Mouse (Mus musculus) C2C12 (cell line): ENCODE measurements around the gene Usp17lb. TPM values are rescaled to one million over a fixed set of nuclear protein-coding genes. Genes with fewer than 3 reads are reported as not detected.
A peak's percentile ranks its signal among the peaks of the same experiment; 100 is the strongest.
"Not testable (repeated sequence)": the region's sequence is repeated elsewhere in the genome, so short reads cannot be mapped to it uniquely, and the experiment has no call there.

ENCODE experiments used
- H3K27me3 ChIP-seq: one replicate; pipeline ENCODE4 v1.6.1; 2011; ENCODE audit not compliant: control insufficient read depth, insufficient read depth, insufficient read length
- H3K36me3 ChIP-seq: one replicate; pipeline ENCODE4 v1.6.1; 2011; ENCODE audit not compliant: control insufficient read depth, insufficient read depth
- H3K4me3 ChIP-seq: one replicate; pipeline ENCODE4 v1.5.1; 2011; ENCODE audit warnings: mild to moderate bottlenecking, control low read depth; ENCODE audit not compliant: poor library complexity, insufficient read depth, severe bottlenecking
- H3K79me2 ChIP-seq: one replicate; pipeline ENCODE4 v1.6.1; 2011; ENCODE audit not compliant: control insufficient read depth, insufficient read depth
- H3K79me3 ChIP-seq: one replicate; pipeline ENCODE4 v1.6.1; 2011; ENCODE audit warnings: low read depth, control low read depth
- H3ac ChIP-seq: one replicate; pipeline ENCODE3; 2011; ENCODE audit warnings: low read depth; ENCODE audit not compliant: control insufficient read depth, insufficient read length
- CEBPB ChIP-seq: IDR thresholded peaks from one replicate; pipeline ENCODE4 v1.6.1; 2011; ENCODE audit warnings: low read depth, mild to moderate bottlenecking, control low read depth, moderate library complexity
- CTCF ChIP-seq: IDR thresholded peaks from one replicate; pipeline ENCODE4 v1.5.1; 2011; ENCODE audit not compliant: control insufficient read depth, insufficient read depth, insufficient read length
- FOSL1 ChIP-seq: IDR thresholded peaks from one replicate; pipeline ENCODE4 v1.8.0; 2011; ENCODE audit warnings: mild to moderate bottlenecking, low read length; ENCODE audit not compliant: poor library complexity, insufficient read depth, severe bottlenecking
- MAX ChIP-seq: IDR thresholded peaks from one replicate; pipeline ENCODE4 v1.6.1; 2011; ENCODE audit warnings: mild to moderate bottlenecking, control low read depth
- MYOD1 ChIP-seq: IDR thresholded peaks from one replicate; pipeline ENCODE4 v1.6.1; 2011; ENCODE audit warnings: low read depth; ENCODE audit not compliant: control insufficient read depth, insufficient read length
- MYOG ChIP-seq: IDR thresholded peaks from one replicate; pipeline ENCODE4 v1.6.1; 2011; ENCODE audit not compliant: control insufficient read depth, insufficient read length; ENCODE audit errors: extremely low read depth
- USF1 ChIP-seq: IDR thresholded peaks from one replicate; pipeline ENCODE4 v1.6.1; 2011; ENCODE audit warnings: low read depth, mild to moderate bottlenecking, control low read depth, moderate library complexity
- polyA plus RNA-seq: library from polyadenylated mRNA; unstranded; fragments of >200 nt; fragmentation: generic; extraction: Trizol; gene quantifications from one replicate; pipeline ENCODE4 v1.2.1, GENCODE M21; 2012; ENCODE audit warnings: missing spikeins

The Usp17lb gene
- polyA plus RNA-seq, 1 experiment = 0.25 TPM

GRCm38 (mm10) chr7:104843731-104844287 lies 1.4 kb upstream of the Usp17lb start:
- Histone ChIP-seq H3ac (no peak overlapping the region), H3K27me3 (no peaks in the 10 kb centered on the region), H3K79me3 (no peaks in the 10 kb centered on the region), H3K36me3 (no peaks in the 10 kb centered on the region), H3K79me2 (no peaks in the 10 kb centered on the region), H3K4me3 (no peak overlapping the region)
- TF ChIP-seq FOSL1 = no peak
- TF ChIP-seq CEBPB = peak; percentile 70

GRCm38 (mm10) chr7:104810335-104810734 lies 32.1 kb downstream of the Usp17lb start:
- not testable (repeated sequence) for H3K79me2 ChIP-seq, H3K36me3 ChIP-seq, H3K79me3 ChIP-seq, H3K4me3 ChIP-seq, H3ac ChIP-seq, H3K27me3 ChIP-seq

GRCm38 (mm10) chr7:104790796-104791195 lies 51.6 kb downstream of the Usp17lb start:
- H3K27me3 ChIP-seq = no peaks in the 10 kb centered on the region
- no peaks in the 10 kb centered on the region for H3K36me3 ChIP-seq
- TF ChIP-seq MYOG = no peak
- TF ChIP-seq MYOD1 = no peak
- TF ChIP-seq CEBPB = no peak
- no peak for TF ChIP-seq FOSL1
- TF ChIP-seq CTCF = no peak
- no peak for TF ChIP-seq MAX
- no peak for TF ChIP-seq USF1
- H3K79me2 ChIP-seq = no peaks in the 10 kb centered on the region
- H3ac ChIP-seq = no peak overlapping the region
- H3K4me3 ChIP-seq = no peak overlapping the region
- no peaks in the 10 kb centered on the region for H3K79me3 ChIP-seq

Other genes with a start within 250 kb of the Usp17lb start
- gene Olfr655, start 240.8 kb downstream of the Usp17lb start, polyA plus RNA-seq = not detected
- not detected for gene Olfr656, start 228.6 kb downstream of the Usp17lb start, polyA plus RNA-seq
- not detected for gene Olfr657, start 217.8 kb downstream of the Usp17lb start, polyA plus RNA-seq
- gene Olfr658, start 195.3 kb downstream of the Usp17lb start, polyA plus RNA-seq = not detected
- gene Olfr659, start 175.8 kb downstream of the Usp17lb start, polyA plus RNA-seq = not detected
- gene Olfr661, start 156.1 kb downstream of the Usp17lb start, polyA plus RNA-seq = not detected
- gene Usp17le, start 65.1 kb downstream of the Usp17lb start, polyA plus RNA-seq = 0.19 TPM
- gene Usp17la, start 14.4 kb upstream of the Usp17lb start, polyA plus RNA-seq = 0.77 TPM
- gene Olfr665, start 35.4 kb upstream of the Usp17lb start, polyA plus RNA-seq = not detected
- not detected for gene Olfr666, start 53.3 kb upstream of the Usp17lb start, polyA plus RNA-seq
- gene Olfr667, start 78.9 kb upstream of the Usp17lb start, polyA plus RNA-seq = not detected
- not detected for gene Olfr668, start 85.5 kb upstream of the Usp17lb start, polyA plus RNA-seq
- gene Olfr669, start 91.6 kb upstream of the Usp17lb start, polyA plus RNA-seq = not detected
- gene Olfr670, start 120.0 kb upstream of the Usp17lb start, polyA plus RNA-seq = not detected
- not detected for gene Olfr671, start 136.5 kb upstream of the Usp17lb start, polyA plus RNA-seq
- not detected for gene Olfr672, start 159.4 kb upstream of the Usp17lb start, polyA plus RNA-seq
- not detected for gene Olfr675, start 185.9 kb upstream of the Usp17lb start, polyA plus RNA-seq
- not detected for gene Olfr676, start 190.1 kb upstream of the Usp17lb start, polyA plus RNA-seq
- gene Olfr677, start 208.8 kb upstream of the Usp17lb start, polyA plus RNA-seq = not detected
- gene Olfr678, start 221.9 kb upstream of the Usp17lb start, polyA plus RNA-seq = not detected
- gene Olfr679, start 238.6 kb upstream of the Usp17lb start, polyA plus RNA-seq = not detected